8 mouse cellular contexts compared by ENCODE assay signal in the genomic region with DNA sequence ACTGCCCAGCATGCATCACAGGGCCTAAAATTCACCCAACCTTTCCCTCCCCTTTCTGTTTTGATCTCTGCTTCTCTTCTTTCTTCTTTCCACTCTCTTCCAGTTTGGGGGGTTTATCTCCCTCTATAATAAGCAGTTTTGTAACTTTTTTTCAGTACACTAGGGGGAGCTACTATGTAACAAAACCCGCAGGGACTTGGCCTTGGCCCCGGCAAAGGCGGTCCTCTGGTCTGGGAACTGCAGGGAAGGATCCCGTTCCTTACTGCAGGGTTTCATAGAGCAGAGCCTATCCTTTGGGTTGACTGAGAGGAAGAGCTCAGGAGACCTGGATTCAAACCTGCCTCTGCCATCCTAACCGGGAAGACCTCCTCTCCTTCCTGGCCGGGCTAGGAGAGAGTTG. TPM values are rescaled to one million over a fixed set of nuclear protein-coding genes. Genes with fewer than 3 reads are reported as not detected.
A peak's percentile ranks its signal among the peaks of the same experiment; 100 is the strongest.
DNase-seq lines count a peak whose midpoint lies in the region; ATAC-seq lines count a peak whose summit lies in the region.

No protein-coding gene starts in this region.

- no peak overlapping the region for H3K9ac ChIP-seq in heart, embryonic 16.5 days (ENCODE audit: low read length)
- H3K9ac ChIP-seq in embryonic facial prominence, embryonic 11.5 days (replicated peaks; ENCODE audit: low read length) = no peak overlapping the region

- no peak overlapping the region for H3K4me2 ChIP-seq in heart, embryonic 16.5 days (ENCODE audit: low read depth, low read length)
- no peak overlapping the region for H3K4me2 ChIP-seq in embryonic facial prominence, embryonic 11.5 days (ENCODE audit: low read depth, low read length)

- no peak overlapping the region for H3K4me3 ChIP-seq in heart, embryonic 16.5 days (ENCODE audit: low read length)
- no peak overlapping the region for H3K4me3 ChIP-seq in embryonic facial prominence, embryonic 11.5 days (ENCODE audit: low read depth, low read length)

- WGBS in heart, embryonic 16.5 days = 16% methylated on average over 6 of the region's 6 CpGs
- WGBS in embryonic facial prominence, embryonic 11.5 days = 20% methylated on average over 6 of the region's 6 CpGs

- peaks cover 2% of the 10 kb centered on the region; the same call in 1 of the 2 replicates for H3K4me1 ChIP-seq in heart, embryonic 16.5 days (ENCODE audit: control insufficient read depth, insufficient read depth, low read length)
- no peaks in the 10 kb centered on the region for H3K4me1 ChIP-seq in embryonic facial prominence, embryonic 11.5 days (ENCODE audit: control insufficient read depth, insufficient read depth, low read length)

- no peak overlapping the region for H3K27ac ChIP-seq in heart, embryonic 16.5 days (ENCODE audit: low read length)
- H3K27ac ChIP-seq in embryonic facial prominence, embryonic 11.5 days (replicated peaks; ENCODE audit: low read depth, low read length) = no peak overlapping the region

- no peaks in the 10 kb centered on the region for H3K9me3 ChIP-seq in heart, embryonic 16.5 days (replicated peaks; ENCODE audit: control insufficient read depth, low read length)
- H3K9me3 ChIP-seq in embryonic facial prominence, embryonic 11.5 days (replicated peaks; ENCODE audit: control insufficient read depth, low read length) = no peaks in the 10 kb centered on the region

- 0 out of 2 replicates have a peak, but pooled peaks have one; percentile 41 for ATAC-seq in heart, embryonic 16.5 days (replicated peaks; ENCODE audit: extremely low read depth, insufficient read depth, low FRiP score)
- ATAC-seq in embryonic facial prominence, embryonic 11.5 days (replicated peaks; ENCODE audit: insufficient number of reproducible peaks, low FRiP score, low TSS enrichment, low read depth) = no peak

- no peaks in the 10 kb centered on the region for H3K36me3 ChIP-seq in heart, embryonic 16.5 days (ENCODE audit: control insufficient read depth, insufficient read depth)
- no peaks in the 10 kb centered on the region for H3K36me3 ChIP-seq in embryonic facial prominence, embryonic 11.5 days (replicated peaks; ENCODE audit: control insufficient read depth, insufficient read depth, low read depth, low read length)

- no peak for DNase-seq in heart, adult 11 months
- peak; percentile 36 for DNase-seq in 3134 (ENCODE audit: extremely low read depth, insufficient read length, low spot score)
- peak; percentile 75 for DNase-seq in NIH3T3 (ENCODE audit: low read depth)
- peak; percentile 63 for DNase-seq in embryonic facial prominence, embryonic 11.5 days (ENCODE audit: low spot score)
- DNase-seq in kidney, postnatal 25 days = peak; percentile 38 to 62
- DNase-seq in retina, postnatal 7 days (ENCODE audit: low read depth, low spot score) = peak; percentile 41
- DNase-seq in urinary bladder, postnatal 4 days (ENCODE audit: low spot score in 2 of 2) = no peak

- no peaks in the 10 kb centered on the region for H3K27me3 ChIP-seq in heart, embryonic 16.5 days (ENCODE audit: control insufficient read depth, insufficient read depth, low read length)
- no peaks in the 10 kb centered on the region for H3K27me3 ChIP-seq in embryonic facial prominence, embryonic 11.5 days (ENCODE audit: control insufficient read depth, insufficient read depth, low read length)

RNA-seq across cellular contexts. Expression of a gene that starts 30.0 kb away (rescaled TPM):
- 2.5 and 12.2 TPM in 2 replicates for polyA plus RNA-seq in heart, embryonic 16.5 days (2015; fragmentation: Nextera tagmentation; extraction: Ambion mirVana)
- 6.2 and 6.5 TPM in 2 replicates for polyA plus RNA-seq in embryonic facial prominence, embryonic 11.5 days (2014; fragmentation: Nextera tagmentation; extraction: Ambion mirVana)

RNA-seq across cellular contexts. Expression of a gene that starts 55.8 kb away (rescaled TPM):
- polyA plus RNA-seq in heart, embryonic 16.5 days (2015; fragmentation: Nextera tagmentation; extraction: Ambion mirVana) = 24.2 and 26.7 TPM in 2 replicates
- polyA plus RNA-seq in embryonic facial prominence, embryonic 11.5 days (2014; fragmentation: Nextera tagmentation; extraction: Ambion mirVana) = 35.1 and 38.3 TPM in 2 replicates

Comparison
In these comparisons a context has a peak if more than half of its experiments do, and no peak if none do; other contexts are left out.
1. DNase-seq: peak in 3134 (single experiment), NIH3T3 (single experiment), embryonic facial prominence, embryonic 11.5 days (single experiment), kidney, postnatal 25 days (2 of 2) and retina, postnatal 7 days (single experiment); none in heart, adult 11 months (single experiment) and urinary bladder, postnatal 4 days (0 of 2).